Mouse (Mus musculus) kidney, embryonic 15.5 days (tissue): ENCODE results near the gene Fanci. TPM values are rescaled to one million over a fixed set of nuclear protein-coding genes. Genes with fewer than 3 reads are reported as not detected.

Experiments used
- ATAC-seq: fragments of 200-750 bp; cut with Nextera tagmentation; replicated peaks from 2 replicates; pipeline ENCODE4 v1.8.0; 2017; ENCODE audit warnings: moderate TSS enrichment; ENCODE audit not compliant: low FRiP score
- H3K27ac ChIP-seq: fragments of 300-500 bp; sonication (generic); 2 replicates; pipeline ENCODE4 v1.5.1; 2015; ENCODE audit warnings: mild to moderate bottlenecking, inconsistent platforms
- H3K27me3 ChIP-seq: fragments of 300-500 bp; sonication (generic); 2 replicates; pipeline ENCODE4 v1.6.1; 2015; ENCODE audit warnings: inconsistent platforms
- H3K36me3 ChIP-seq: fragments of 300-500 bp; sonication (generic); 2 replicates; pipeline ENCODE4 v1.6.1; 2015; ENCODE audit warnings: inconsistent platforms
- H3K4me1 ChIP-seq: fragments of 300-500 bp; sonication (generic); 2 replicates; pipeline ENCODE4 v1.6.1; 2015; ENCODE audit warnings: inconsistent platforms
- H3K4me2 ChIP-seq: fragments of 300-500 bp; sonication (generic); 2 replicates; pipeline ENCODE4 v1.6.1; 2015; ENCODE audit warnings: moderate library complexity, mild to moderate bottlenecking, inconsistent platforms
- H3K4me3 ChIP-seq: fragments of 300-500 bp; sonication (generic); replicated peaks from 2 replicates; pipeline ENCODE4 v1.5.1; 2015; ENCODE audit warnings: mild to moderate bottlenecking, inconsistent platforms
- H3K9ac ChIP-seq: fragments of 300-500 bp; sonication (generic); 2 replicates; pipeline ENCODE4 v1.6.1; 2015; ENCODE audit warnings: mild to moderate bottlenecking, inconsistent platforms
- H3K9me3 ChIP-seq: fragments of 300-500 bp; sonication (generic); replicated peaks from 2 replicates; pipeline ENCODE4 v1.6.1; 2016; ENCODE audit warnings: inconsistent platforms
- WGBS: fragments of 180-500 bp; shearing (Covaris S2); methylation state at CpG from one replicate; pipeline ENCODE4 v1.1.7; 2015; ENCODE audit warnings: mixed read lengths; 5-methylcytosine and 5-hydroxymethylcytosine counted together
- polyA plus RNA-seq: library from polyadenylated mRNA; unstranded; fragments of >200 nt; fragmentation: Nextera tagmentation; extraction: Ambion mirVana; gene quantifications from 2 replicates; pipeline ENCODE4 v1.2.1, GENCODE M21; 2015

Fanci gene
- polyA plus RNA-seq, 1 experiment from 2014 or later, result 12.6 TPM

DNA sequence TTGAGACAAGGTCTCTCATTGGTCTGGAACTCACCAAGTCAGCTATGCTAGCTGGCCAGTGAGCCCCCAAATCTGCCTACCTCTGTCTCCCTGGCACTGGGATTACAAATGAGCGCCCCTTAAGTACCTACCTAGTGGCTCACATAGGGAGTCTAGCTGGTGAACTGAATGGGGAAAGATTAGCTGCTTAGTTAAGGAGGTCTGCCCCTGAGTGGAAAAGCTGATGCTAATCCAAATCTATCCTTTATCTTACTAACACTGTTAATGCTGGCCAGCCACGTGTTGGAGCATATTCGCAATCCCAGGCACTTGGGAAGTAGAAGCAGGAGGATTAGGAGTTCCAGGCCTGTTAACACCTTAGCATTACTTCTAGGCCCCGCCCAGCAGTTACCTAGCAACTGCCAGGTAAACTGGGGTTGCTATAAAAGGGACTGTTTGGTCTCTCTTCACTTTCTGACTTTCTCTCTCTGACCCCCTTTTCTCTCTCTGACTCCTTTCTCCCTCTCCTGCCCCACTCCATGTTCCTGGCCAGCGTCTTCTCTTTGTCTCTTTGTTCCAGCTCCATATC is 1.5 kb upstream of the Fanci start:
- Histone ChIP-seq H3K36me3 (no peaks in the 10 kb centered on the region), H3K9ac (no peak overlapping the region), H3K4me1 (peaks cover 14% of the 10 kb centered on the region), H3K4me3 (no peak overlapping the region), H3K9me3 (no peaks in the 10 kb centered on the region), H3K4me2 (no peak overlapping the region), H3K27me3 (no peaks in the 10 kb centered on the region), H3K27ac (no peak overlapping the region)
- no peak for ATAC-seq
- WGBS, result 78% methylated on average over 5 of the region's 5 CpGs

DNA sequence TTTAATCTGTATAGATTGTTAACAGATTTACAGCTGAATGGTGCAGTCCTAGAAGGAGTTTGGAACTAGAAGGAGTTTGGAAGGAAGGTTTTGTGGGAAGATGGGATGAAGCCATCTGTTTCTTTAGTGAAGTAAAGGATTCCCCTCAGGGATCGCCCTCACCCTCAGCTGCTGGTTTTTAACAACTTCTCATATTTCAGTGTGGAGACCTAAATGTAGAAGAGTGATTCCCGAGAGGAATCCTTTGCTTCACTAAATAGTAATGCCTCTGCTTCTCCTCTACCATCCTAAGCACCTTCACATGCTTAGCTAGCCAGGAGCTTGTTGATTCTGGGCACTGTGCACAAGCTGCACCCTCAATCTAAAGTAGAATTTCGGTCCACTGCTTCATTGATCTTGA is 258 bp upstream of the Fanci start:
- H3K4me1 ChIP-seq, result peaks cover 14% of the 10 kb centered on the region
- peak overlapping the region; percentile 91 for H3K27ac ChIP-seq
- ATAC-seq, result no peak
- peak overlapping the region; percentile 63 for H3K9ac ChIP-seq
- H3K4me3 ChIP-seq, result peak overlapping the region; percentile 67
- no peaks in the 10 kb centered on the region for H3K9me3 ChIP-seq
- no peaks in the 10 kb centered on the region for H3K27me3 ChIP-seq
- WGBS, result 2% methylated on average over 3 of the region's 3 CpGs
- no peaks in the 10 kb centered on the region for H3K36me3 ChIP-seq
- H3K4me2 ChIP-seq, result peak overlapping the region; percentile 94

DNA sequence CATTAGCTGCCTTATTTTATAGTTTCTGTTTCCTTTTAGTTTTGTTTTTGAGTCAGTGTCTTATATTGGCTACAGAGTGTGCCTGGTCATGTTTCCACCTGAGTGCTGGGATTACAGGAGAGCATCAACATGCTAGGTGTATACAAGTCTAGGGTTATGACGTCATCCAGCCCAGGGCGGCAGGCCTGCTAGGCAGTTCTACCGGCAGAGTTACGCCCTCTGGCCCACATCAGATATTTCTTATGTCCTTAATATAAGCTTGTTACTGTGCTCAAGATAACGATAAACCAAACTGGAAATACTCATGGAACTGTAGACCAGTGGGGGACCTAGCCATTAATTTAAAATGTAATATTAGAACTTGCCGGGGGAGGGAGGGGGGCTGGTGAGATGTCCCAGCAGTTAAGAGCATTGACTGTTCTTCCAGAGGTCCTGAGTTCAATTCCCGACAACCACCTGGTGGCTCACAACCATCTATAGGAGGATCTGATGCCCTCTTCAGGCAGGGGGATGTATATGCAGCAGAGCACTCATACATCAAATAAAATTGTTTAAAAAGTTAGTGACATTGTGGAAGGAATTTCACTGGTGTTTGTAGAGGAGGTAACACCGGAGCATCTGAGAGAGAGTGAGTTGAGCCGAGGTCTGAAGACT is 1.3 kb downstream of the Fanci start:
- no peaks in the 10 kb centered on the region for H3K36me3 ChIP-seq
- 0 out of 2 replicates have a peak, but pooled peaks have one; percentile 37 for ATAC-seq

DNA sequence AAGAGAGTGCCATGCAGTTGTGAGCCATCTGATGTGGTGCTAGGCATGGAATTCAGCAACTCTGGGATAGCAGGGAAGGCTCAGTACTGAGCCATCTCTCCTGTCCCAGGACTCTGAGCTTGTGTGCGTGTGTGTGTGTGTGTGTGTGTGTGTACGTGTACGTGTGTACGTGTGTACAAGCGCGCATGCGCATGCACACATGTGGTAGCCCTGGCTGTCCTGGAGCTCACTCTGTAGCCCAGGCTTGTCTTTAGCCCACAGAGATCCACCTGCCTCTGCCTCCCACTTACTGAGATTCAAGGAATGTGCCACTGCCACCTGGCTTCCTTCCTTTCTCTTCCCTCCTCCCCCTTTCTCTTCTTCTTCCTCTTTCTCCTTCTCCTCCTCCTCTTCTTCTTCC is 2.2 kb downstream of the Fanci start:
- Histone ChIP-seq H3K9ac (no peak overlapping the region), H3K27me3 (no peaks in the 10 kb centered on the region), H3K9me3 (no peaks in the 10 kb centered on the region), H3K27ac (no peak overlapping the region), H3K4me1 (peaks cover 18% of the 10 kb centered on the region), H3K4me2 (no peak overlapping the region), H3K36me3 (no peaks in the 10 kb centered on the region), H3K4me3 (no peak overlapping the region)
- 96% methylated on average over 7 of the region's 7 CpGs for WGBS
- no peak for ATAC-seq

More for the DNA sequence above, 1.3 kb downstream of the Fanci start:
- H3K27me3 ChIP-seq, result no peaks in the 10 kb centered on the region
- H3K4me2 ChIP-seq, result peak overlapping the region; percentile 94
- H3K4me3 ChIP-seq, result peak overlapping the region; percentile 67
- no peaks in the 10 kb centered on the region for H3K9me3 ChIP-seq
- H3K27ac ChIP-seq, result no peak overlapping the region; the same call in 1 of the 2 replicates
- WGBS, result 55% methylated on average over 9 of the region's 9 CpGs
- H3K9ac ChIP-seq, result peak overlapping the region; percentile 63; the same call in 1 of the 2 replicates
- H3K4me1 ChIP-seq, result peaks cover 22% of the 10 kb centered on the region

DNA sequence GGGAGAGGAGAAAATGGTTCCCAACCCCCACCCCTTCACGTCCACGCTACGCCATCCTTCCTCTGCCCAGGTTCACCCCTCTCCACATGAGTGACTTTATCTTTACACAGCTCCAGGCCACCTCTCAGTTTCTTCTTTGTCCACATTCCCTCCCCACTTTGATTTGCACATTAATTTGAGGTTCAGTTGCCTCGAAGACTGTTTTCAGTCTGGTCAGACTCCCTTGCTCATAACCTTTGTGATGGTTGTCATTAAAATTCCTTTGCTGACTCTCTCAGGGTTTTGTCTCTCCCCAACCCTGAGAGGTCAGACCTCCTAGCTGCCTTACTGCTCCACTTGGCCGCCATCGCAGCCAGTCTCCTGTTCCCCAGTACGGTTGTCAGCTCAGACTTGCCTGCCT is 2.9 kb downstream of the Fanci start:
- Histone ChIP-seq H3K4me2 (no peak overlapping the region), H3K4me3 (no peak overlapping the region), H3K9me3 (no peaks in the 10 kb centered on the region), H3K4me1 (peaks cover 18% of the 10 kb centered on the region), H3K9ac (no peak overlapping the region), H3K27ac (no peak overlapping the region), H3K27me3 (no peaks in the 10 kb centered on the region), H3K36me3 (no peaks in the 10 kb centered on the region)
- 67% methylated on average over 7 of the region's 7 CpGs for WGBS
- ATAC-seq, result no peak

DNA sequence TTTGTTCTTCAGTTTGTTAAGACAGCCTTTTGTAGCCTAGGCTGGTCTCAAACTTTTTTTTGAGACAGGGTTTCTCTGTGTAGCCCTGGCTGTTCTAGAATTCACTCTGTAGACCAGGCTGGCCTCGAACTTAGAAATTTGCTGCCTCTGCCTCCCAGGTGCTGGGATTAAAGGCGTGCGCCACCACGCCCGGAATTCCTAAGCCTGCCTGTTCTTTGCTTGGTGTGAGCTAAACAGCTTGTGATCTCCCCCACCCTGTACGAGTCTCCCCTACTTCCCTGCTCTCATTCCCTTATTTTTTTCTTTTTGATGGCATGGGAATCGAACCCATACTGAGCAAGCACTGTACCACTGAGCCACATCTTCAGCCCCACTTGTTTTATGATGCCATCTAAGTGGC is 3.5 kb downstream of the Fanci start:
- WGBS, result 90% methylated on average over 7 of the region's 7 CpGs
- Histone ChIP-seq H3K4me2 (no peak overlapping the region), H3K4me1 (peaks cover 18% of the 10 kb centered on the region), H3K9me3 (no peaks in the 10 kb centered on the region), H3K4me3 (no peak overlapping the region), H3K27ac (no peak overlapping the region), H3K36me3 (no peaks in the 10 kb centered on the region), H3K27me3 (no peaks in the 10 kb centered on the region), H3K9ac (no peak overlapping the region)
- ATAC-seq, result no peak

DNA sequence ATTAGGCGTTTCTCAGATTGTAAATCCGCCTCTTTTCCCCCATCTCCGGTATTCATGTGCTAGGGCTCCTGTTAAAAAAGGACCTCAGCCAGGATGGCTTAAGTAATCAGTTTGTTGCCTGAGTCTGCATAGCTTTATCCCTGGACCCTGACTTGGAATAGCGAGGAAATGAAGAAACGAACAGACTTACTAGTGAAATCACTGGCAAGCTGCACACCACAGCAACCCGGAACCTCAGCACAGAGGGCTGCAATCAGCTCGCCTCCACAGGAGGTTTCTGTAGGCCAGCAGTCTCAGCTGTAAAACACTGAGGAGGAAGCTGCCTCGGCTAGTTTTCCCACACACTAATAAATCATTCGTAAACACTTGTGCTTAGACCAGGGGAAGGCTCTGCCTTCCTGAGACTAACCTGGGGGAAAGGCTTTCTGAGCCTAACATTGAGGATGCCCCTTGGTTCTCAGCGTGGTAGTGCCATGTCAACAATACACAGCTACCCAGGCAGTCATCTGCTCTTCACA is 5.8 kb downstream of the Fanci start:
- H3K4me1 ChIP-seq, result peaks cover 15% of the 10 kb centered on the region
- no peaks in the 10 kb centered on the region for H3K9me3 ChIP-seq
- no peak overlapping the region for H3K4me2 ChIP-seq
- no peaks in the 10 kb centered on the region; the same call in 1 of the 2 replicates for H3K36me3 ChIP-seq
- H3K9ac ChIP-seq, result no peak overlapping the region
- no peaks in the 10 kb centered on the region for H3K27me3 ChIP-seq
- H3K4me3 ChIP-seq, result no peak overlapping the region
- no peak for ATAC-seq
- 0 out of 2 replicates have a peak overlapping the region, but pooled peaks have one; percentile 9 for H3K27ac ChIP-seq
- WGBS, result 42% methylated on average over 10 of the region's 10 CpGs

DNA sequence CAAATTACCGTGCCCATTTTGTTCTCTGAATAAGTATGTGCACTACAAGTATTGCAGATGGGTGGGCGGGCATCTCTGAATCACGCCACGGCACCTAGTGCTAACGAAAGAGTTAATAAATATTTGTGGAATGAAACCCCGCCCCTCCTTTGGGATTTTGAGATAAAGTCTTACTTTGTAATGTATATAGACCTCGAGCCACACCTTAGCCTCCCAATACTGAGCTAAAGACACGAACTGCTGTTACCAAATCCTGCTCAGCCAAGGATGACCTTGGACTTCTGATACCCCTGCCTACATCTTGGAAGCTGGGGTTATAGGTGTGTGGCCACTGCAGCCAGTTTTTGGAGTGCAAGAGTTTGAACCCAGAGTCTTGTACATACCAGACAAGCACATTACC is 6.7 kb downstream of the Fanci start:
- no peak for ATAC-seq
- Histone ChIP-seq H3K4me2 (no peak overlapping the region), H3K36me3 (no peaks in the 10 kb centered on the region; the same call in 1 of the 2 replicates), H3K4me3 (no peak overlapping the region), H3K27ac (no peak overlapping the region), H3K27me3 (no peaks in the 10 kb centered on the region), H3K9me3 (no peaks in the 10 kb centered on the region), H3K4me1 (peaks cover 7% of the 10 kb centered on the region), H3K9ac (no peak overlapping the region)
- WGBS, result 75% methylated on average over 8 of the region's 8 CpGs

DNA sequence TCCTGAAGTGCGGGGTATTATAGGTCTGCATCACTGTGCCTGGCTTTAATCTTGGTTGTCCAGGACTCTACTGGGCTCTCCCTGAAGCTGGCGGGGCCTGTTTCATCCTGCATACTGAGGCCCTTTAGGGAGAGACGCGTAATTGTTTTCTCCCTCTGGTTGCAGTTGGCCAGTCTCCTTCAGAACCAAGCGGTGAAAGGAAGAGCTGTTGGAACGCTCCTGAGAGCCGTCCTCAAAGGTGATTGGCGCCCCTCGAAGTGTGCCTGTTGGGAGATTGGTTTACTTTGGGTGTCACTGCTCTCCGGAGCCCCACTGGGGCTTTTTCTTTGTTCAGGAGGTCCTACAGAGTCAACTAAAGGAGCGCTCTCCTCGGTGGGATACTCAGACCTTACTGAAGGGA is 7.2 kb downstream of the Fanci start:
- H3K4me3 ChIP-seq, result no peak overlapping the region
- whole genome bisulfite sequencing, result 81% methylated on average over 12 of the region's 12 CpGs
- no peak overlapping the region for H3K4me2 ChIP-seq
- no peaks in the 10 kb centered on the region for H3K9me3 ChIP-seq
- H3K27ac ChIP-seq, result no peak overlapping the region
- H3K9ac ChIP-seq, result no peak overlapping the region
- peaks cover 7% of the 10 kb centered on the region for H3K4me1 ChIP-seq
- no peaks in the 10 kb centered on the region for H3K27me3 ChIP-seq
- no peaks in the 10 kb centered on the region; the same call in 1 of the 2 replicates for H3K36me3 ChIP-seq
- no peak for ATAC-seq

DNA sequence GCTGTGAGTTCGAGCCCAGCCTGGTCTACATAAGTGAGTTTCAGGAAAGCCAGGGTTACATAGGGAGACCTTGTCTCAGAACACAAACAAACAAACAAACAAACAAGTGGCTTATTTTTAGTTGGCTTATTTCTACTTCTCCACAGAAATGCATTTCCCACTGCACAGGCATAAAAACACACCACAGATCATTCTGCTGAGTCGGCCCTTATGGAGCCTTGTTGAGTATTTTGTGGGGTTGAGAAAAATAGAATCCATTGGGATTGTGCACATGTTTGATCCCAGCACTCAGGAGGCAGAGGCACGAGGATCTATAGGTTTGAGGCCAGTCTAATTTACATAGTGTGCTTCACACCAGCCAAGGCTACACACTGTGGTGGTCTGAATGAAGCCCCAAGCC is 8.6 kb downstream of the Fanci start:
- H3K4me2 ChIP-seq, result no peak overlapping the region
- no peak for ATAC-seq
- no peaks in the 10 kb centered on the region for H3K27me3 ChIP-seq
- WGBS, result 87% methylated on average over 3 of the region's 3 CpGs
- H3K4me1 ChIP-seq, result peaks cover 7% of the 10 kb centered on the region
- no peak overlapping the region for H3K4me3 ChIP-seq
- H3K27ac ChIP-seq, result no peak overlapping the region
- no peak overlapping the region for H3K9ac ChIP-seq
- H3K36me3 ChIP-seq, result no peaks in the 10 kb centered on the region; the same call in 1 of the 2 replicates
- no peaks in the 10 kb centered on the region for H3K9me3 ChIP-seq

DNA sequence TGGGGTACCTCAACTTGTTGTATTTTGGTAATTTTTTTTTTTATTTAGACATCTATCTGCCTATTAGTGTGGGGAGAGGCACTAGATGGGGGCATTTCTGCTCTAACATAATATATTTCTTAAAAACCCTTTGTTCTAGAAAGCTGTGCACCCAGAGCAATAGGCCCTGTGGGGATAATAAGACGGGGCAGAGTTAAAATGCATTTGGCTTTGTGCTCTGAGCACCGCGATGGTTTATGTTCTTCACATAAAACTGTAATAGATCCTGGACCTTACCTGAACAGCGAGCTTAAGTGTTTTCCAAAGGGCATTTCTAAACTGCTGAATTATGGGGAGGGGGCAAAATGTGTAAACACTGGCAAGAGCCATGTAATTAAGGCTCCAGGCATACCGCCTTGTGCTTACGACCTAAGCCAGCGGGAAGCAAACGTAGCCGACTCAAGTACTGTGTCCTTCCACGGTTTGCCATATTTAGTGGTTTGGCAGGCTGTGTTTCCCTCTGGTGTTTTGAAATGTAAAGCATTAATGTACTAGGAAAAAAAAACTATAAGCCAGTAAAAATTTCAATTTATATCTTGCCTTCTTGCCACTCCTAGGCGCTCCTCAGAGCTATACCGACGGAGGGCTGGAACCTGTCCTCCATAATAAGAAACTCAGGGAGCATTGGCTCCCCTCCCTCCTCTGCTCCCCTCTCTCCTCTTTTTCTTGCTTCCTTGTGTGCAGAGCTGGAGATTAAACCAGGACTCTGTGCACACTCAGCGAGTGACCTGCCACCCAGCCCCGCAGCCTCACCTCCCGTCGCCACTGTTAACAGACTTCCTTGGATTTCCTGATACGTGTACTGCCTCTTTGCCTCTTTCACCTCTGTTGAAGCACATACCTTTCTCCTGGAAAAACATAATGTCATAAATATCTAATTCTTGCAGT is 23.0 kb downstream of the Fanci start:
- no peaks in the 10 kb centered on the region for H3K9me3 ChIP-seq
- no peak overlapping the region for H3K9ac ChIP-seq
- no peaks in the 10 kb centered on the region for H3K27me3 ChIP-seq
- 64% methylated on average over 18 of the region's 18 CpGs for WGBS
- H3K27ac ChIP-seq, result no peak overlapping the region
- no peak overlapping the region for H3K4me2 ChIP-seq
- no peaks in the 10 kb centered on the region for H3K4me1 ChIP-seq
- no peak for ATAC-seq
- no peak overlapping the region for H3K4me3 ChIP-seq
- peaks cover 20% of the 10 kb centered on the region; the same call in 1 of the 2 replicates for H3K36me3 ChIP-seq

DNA sequence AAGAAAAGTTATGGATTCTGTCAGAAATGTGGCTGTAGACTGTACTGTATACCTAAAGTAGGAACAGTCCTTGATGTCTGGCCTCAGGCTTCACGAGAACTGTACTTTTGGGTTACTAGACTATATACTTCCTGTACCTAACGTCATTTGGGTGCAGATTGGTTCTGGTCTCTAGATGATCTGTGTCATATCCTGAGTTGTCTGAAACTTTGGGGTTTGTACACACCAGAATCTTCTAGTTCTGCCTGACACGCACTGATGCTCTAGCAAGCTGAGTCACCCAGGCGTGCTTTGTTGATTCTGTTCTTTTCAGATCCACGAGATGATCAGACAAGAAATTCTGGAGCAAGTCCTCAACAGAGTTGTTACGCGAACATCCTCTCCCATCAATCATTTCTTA is 28.2 kb downstream of the Fanci start:
- Histone ChIP-seq H3K4me3 (no peak overlapping the region), H3K27me3 (no peaks in the 10 kb centered on the region)

More for the DNA sequence above, 28.2 kb downstream of the Fanci start:
- H3K9me3 ChIP-seq, result no peaks in the 10 kb centered on the region
- no peak overlapping the region for H3K9ac ChIP-seq
- WGBS, result 87% methylated on average over 7 of the region's 7 CpGs
- H3K4me1 ChIP-seq, result no peaks in the 10 kb centered on the region
- H3K36me3 ChIP-seq, result peaks cover 13% of the 10 kb centered on the region
- H3K4me2 ChIP-seq, result no peak overlapping the region
- ATAC-seq, result no peak
- no peak overlapping the region for H3K27ac ChIP-seq
